Mouse (Mus musculus) midbrain, postnatal 0 days (tissue): ENCODE measurements at regions not wholly inside any gene's neighbourhood (a gene's known extent, or its start where the extent isn't known, plus 50 kb on each side); places are given as distances from the start of the nearest gene placed in this dataset.

ENCODE experiments used
- ATAC-seq: fragments of 200-750 bp; cut with Nextera tagmentation; 2 replicates; pipeline ENCODE4 v1.8.0; 2017; ENCODE audit warnings: moderate number of reproducible peaks, mild to moderate bottlenecking, moderate TSS enrichment, moderate library complexity; ENCODE audit not compliant: low FRiP score
- DNase-seq: peaks from one replicate; pipeline ENCODE4 v3.0.0-alpha.2; 2015; ENCODE audit warnings: low spot score
- H3K27ac ChIP-seq: fragments of 300-500 bp; sonication (generic); 2 replicates; pipeline ENCODE4 v1.5.1; 2014; ENCODE audit warnings: low read depth, mild to moderate bottlenecking, low read length, mixed read lengths
- H3K27me3 ChIP-seq: fragments of 300-500 bp; sonication (generic); 2 replicates; pipeline ENCODE4 v1.6.1; 2014; ENCODE audit warnings: low read length, control low read depth, mixed read lengths; ENCODE audit not compliant: insufficient read depth
- H3K36me3 ChIP-seq: fragments of 300-500 bp; sonication (generic); 2 replicates; pipeline ENCODE4 v1.6.1; 2014; ENCODE audit warnings: low read length, control low read depth, mixed read lengths; ENCODE audit not compliant: insufficient read depth
- H3K4me1 ChIP-seq: fragments of 300-500 bp; sonication (generic); 2 replicates; pipeline ENCODE4 v1.6.1; 2014; ENCODE audit warnings: mild to moderate bottlenecking, control low read depth, antibody characterized with exemption, low read length, mixed read lengths; ENCODE audit not compliant: insufficient read depth
- H3K4me2 ChIP-seq: fragments of 300-500 bp; sonication (generic); 2 replicates; pipeline ENCODE4 v1.6.1; 2014; ENCODE audit warnings: low read depth, mild to moderate bottlenecking, low read length, mixed read lengths; ENCODE audit not compliant: poor library complexity, severe bottlenecking
- H3K4me3 ChIP-seq: fragments of 300-500 bp; sonication (generic); 2 replicates; pipeline ENCODE4 v1.5.1; 2014; ENCODE audit warnings: low read depth, mild to moderate bottlenecking, low read length, moderate library complexity
- H3K9ac ChIP-seq: fragments of 300-500 bp; sonication (generic); replicated peaks from 2 replicates; pipeline ENCODE4 v1.6.1; 2014; ENCODE audit warnings: mild to moderate bottlenecking, low read length, moderate library complexity, mixed read lengths; ENCODE audit not compliant: poor library complexity, severe bottlenecking
- H3K9me3 ChIP-seq: fragments of 300-500 bp; sonication (generic); 2 replicates; pipeline ENCODE4 v1.6.1; 2016; ENCODE audit warnings: low read length, control low read depth
- CTCF ChIP-seq: IDR thresholded peaks from 2 replicates; pipeline ENCODE4 v1.5.1; 2016; ENCODE audit warnings: antibody characterized with exemption, mild to moderate bottlenecking
- WGBS: fragments of 180-500 bp; shearing (Covaris S2); extraction: QIAGEN DNeasy Blood & Tissue Kit; methylation state at CpG from one replicate; pipeline ENCODE4 v1.1.7; 2014; 5-methylcytosine and 5-hydroxymethylcytosine counted together

- no peaks in the 10 kb centered on the region for H3K36me3 ChIP-seq
- H3K27me3 ChIP-seq = no peaks in the 10 kb centered on the region
- H3K4me2 ChIP-seq = no peak overlapping the region
- TF ChIP-seq CTCF = no peak
- no peak overlapping the region for H3K27ac ChIP-seq
- ATAC-seq = no peak
- DNase-seq = no peak
- H3K4me3 ChIP-seq = no peak overlapping the region
- no peaks in the 10 kb centered on the region for H3K9me3 ChIP-seq
- H3K4me1 ChIP-seq = no peaks in the 10 kb centered on the region
- no peak overlapping the region for H3K9ac ChIP-seq
- WGBS = 38% methylated on average over 1 of the region's 1 CpGs
Measured at GRCm38 (mm10) chr1:193778181-193778580, 408.1 kb upstream of the Camk1g start.

DNA sequence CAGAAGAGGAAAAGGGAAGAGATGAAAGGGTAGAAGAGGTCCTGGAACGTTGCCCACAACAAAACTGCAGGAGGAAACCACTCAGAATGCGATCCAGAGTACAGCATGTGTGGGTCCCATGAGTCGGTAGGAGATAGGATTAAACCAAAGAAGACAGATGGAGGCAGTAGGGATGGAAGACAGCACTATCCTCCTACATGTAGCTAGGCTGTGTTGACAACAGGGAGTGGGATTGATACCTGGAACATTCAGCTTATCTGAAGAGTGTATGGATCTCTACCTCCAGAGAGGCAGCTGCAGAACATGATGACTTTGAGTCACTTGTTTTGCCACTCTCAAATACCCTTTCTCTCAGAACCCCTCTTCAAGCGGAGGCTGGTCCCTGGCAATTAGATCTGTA is 399.4 kb upstream of the Camk1g start:
- Histone ChIP-seq H3K9me3 (no peaks in the 10 kb centered on the region), H3K4me3 (no peak overlapping the region), H3K27ac (no peak overlapping the region), H3K4me2 (no peak overlapping the region), H3K4me1 (no peaks in the 10 kb centered on the region), H3K36me3 (no peaks in the 10 kb centered on the region), H3K27me3 (no peaks in the 10 kb centered on the region), H3K9ac (no peak overlapping the region)
- no peak for DNase-seq
- no peak for TF ChIP-seq CTCF
- ATAC-seq = no peak
- WGBS = 73% methylated on average over 4 of the region's 4 CpGs

DNA sequence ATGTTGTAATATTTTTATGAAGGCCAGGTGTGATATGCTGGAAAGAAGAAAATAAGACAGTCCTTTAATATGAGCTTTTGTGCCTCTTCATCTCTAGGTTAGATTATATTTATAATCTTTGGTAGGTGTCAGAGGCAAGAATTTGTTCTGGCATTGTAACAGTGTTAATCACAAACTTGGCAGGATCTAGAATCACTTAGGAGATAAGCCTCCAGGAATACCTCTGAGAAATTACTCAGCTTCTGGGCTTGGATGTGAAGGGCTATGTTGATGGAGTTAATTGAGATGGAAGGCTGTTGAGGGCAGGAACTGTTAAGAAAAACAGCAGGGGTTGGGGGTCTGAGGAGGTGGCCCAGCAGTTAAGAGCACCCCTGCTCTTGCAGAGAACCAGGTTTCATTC is 394.0 kb upstream of the Camk1g start:
- Histone ChIP-seq H3K27me3 (no peaks in the 10 kb centered on the region), H3K9me3 (no peaks in the 10 kb centered on the region), H3K4me1 (no peaks in the 10 kb centered on the region), H3K4me3 (no peak overlapping the region), H3K4me2 (no peak overlapping the region), H3K36me3 (no peaks in the 10 kb centered on the region), H3K27ac (no peak overlapping the region), H3K9ac (no peak overlapping the region)
- ATAC-seq = no peak
- no peak for TF ChIP-seq CTCF
- DNase-seq = no peak

GRCm38 (mm10) chr1:193751819-193752251 is 381.7 kb upstream of the Camk1g start:
- Histone ChIP-seq H3K9ac (no peak overlapping the region), H3K36me3 (no peaks in the 10 kb centered on the region), H3K27me3 (no peaks in the 10 kb centered on the region), H3K27ac (no peak overlapping the region), H3K9me3 (no peaks in the 10 kb centered on the region), H3K4me2 (no peak overlapping the region), H3K4me3 (no peak overlapping the region), H3K4me1 (no peaks in the 10 kb centered on the region; the same call in 1 of the 2 replicates)
- WGBS = 25% methylated on average over 4 of the region's 4 CpGs
- peak; percentile 53 for DNase-seq
- 0 out of 2 replicates have a peak, but pooled peaks have one; percentile 27 for ATAC-seq
- TF ChIP-seq CTCF = peak; percentile 19; the same call in 1 of the 2 replicates

DNA sequence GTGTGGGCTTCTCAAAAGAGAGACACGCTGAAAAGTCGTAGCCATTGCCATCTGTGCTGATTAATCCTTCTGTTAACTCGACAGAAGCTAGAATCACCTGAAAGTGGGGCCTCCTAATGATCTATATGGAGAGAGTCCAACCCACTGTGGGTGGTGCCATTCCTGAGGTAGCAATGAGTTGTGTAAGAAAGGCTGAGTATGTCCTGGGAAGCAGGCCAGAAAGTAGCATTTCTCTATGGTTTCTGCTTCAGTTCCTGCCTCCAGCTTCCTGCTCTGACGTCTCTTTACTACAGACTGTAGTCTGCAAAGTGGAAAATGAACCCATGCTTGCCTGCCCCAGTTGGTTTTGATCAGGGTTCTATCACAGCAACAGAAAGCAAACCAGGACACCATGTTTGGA is 380.8 kb upstream of the Camk1g start:
- H3K4me2 ChIP-seq = no peak overlapping the region
- H3K4me3 ChIP-seq = no peak overlapping the region
- WGBS = 74% methylated on average over 4 of the region's 4 CpGs
- no peak overlapping the region for H3K27ac ChIP-seq
- no peak overlapping the region for H3K9ac ChIP-seq
- H3K36me3 ChIP-seq = no peaks in the 10 kb centered on the region
- ATAC-seq (no peak), DNase-seq (peak; percentile 38)
- no peak for TF ChIP-seq CTCF
- H3K4me1 ChIP-seq = no peaks in the 10 kb centered on the region; the same call in 1 of the 2 replicates
- H3K9me3 ChIP-seq = no peaks in the 10 kb centered on the region
- H3K27me3 ChIP-seq = no peaks in the 10 kb centered on the region

DNA sequence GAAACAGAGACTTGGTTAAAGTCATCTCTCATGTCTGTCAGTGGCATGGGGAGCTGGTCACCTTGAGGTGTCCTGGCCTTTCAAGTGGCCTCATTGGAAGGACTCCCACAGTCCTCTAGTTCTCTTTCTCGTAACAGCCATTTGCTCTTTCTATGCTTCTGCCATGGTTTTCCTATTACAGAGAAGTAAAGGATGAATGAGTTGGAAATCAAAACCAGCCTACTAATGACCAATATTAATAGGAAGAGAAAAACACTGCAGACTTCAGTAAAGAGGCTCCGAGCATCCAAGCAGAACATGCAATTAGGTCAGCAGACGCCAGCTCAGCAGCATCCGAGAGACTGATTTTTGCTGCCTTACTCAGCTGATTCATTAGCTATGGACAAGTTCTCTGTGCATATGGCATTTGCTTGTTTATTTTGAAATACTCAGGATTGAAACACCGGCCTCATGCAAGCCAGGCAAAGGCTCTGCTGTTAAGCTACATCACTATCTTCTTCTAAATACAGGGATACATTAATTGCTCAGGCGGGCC is 377.4 kb upstream of the Camk1g start:
- DNase-seq (peak; percentile 54), ATAC-seq (no peak)
- 66% methylated on average over 6 of the region's 6 CpGs for WGBS
- Histone ChIP-seq H3K4me1 (no peaks in the 10 kb centered on the region; the same call in 1 of the 2 replicates), H3K4me2 (no peak overlapping the region), H3K4me3 (no peak overlapping the region), H3K36me3 (no peaks in the 10 kb centered on the region), H3K27ac (no peak overlapping the region), H3K9ac (no peak overlapping the region), H3K9me3 (no peaks in the 10 kb centered on the region), H3K27me3 (no peaks in the 10 kb centered on the region)
- TF ChIP-seq CTCF = no peak
